Mouse (Mus musculus): ENCODE measurements at regions not wholly inside any gene's neighbourhood (a gene's known extent, or its start where the extent isn't known, plus 50 kb on each side); places are given as distances from the start of the nearest gene placed in this dataset.

GRCm38 (mm10) chr8:87286059-87286458, 186.3 kb downstream of the Cbln1 start:
- TF ChIP-seq USF1 (IDR thresholded peaks at IDR 0.05; ENCODE audit: low read depth, low read length) (no peak), POLR2AphosphoS2 (IDR thresholded peaks at IDR 0.05; ENCODE audit: low read depth, low read length) (no peak), CTCF (conservative IDR thresholded peaks at IDR 0.05 in 1 of 2, IDR thresholded peaks at IDR 0.05 in 1 of 2; ENCODE audit: low read depth in 2 of 2, low read length in 2 of 2) (no peak), EP300 (IDR thresholded peaks at IDR 0.05; ENCODE audit: low read length) (no peak), POLR2A (IDR thresholded peaks at IDR 0.05; ENCODE audit: low read depth, low read length) (no peak), BHLHE40 (IDR thresholded peaks at IDR 0.05; ENCODE audit: low read depth, low read length) (no peak), RCOR1 (conservative IDR thresholded peaks at IDR 0.05; ENCODE audit: low read depth, low read length) (no peak), MEF2A (IDR thresholded peaks at IDR 0.05; ENCODE audit: borderline replicate concordance, low read depth, low read length) (no peak), RAD21 (IDR thresholded peaks at IDR 0.05; ENCODE audit: low read depth, low read length) (no peak), CHD2 (IDR thresholded peaks at IDR 0.05; ENCODE audit: low read length) (no peak), HCFC1 (IDR thresholded peaks at IDR 0.05; ENCODE audit: low read depth, low read length) (no peak), MAX (IDR thresholded peaks at IDR 0.05; ENCODE audit: low read length) (no peak), TCF12 (IDR thresholded peaks at IDR 0.05; ENCODE audit: low read depth, low read length) (no peak), ELF1 (IDR thresholded peaks at IDR 0.05; ENCODE audit: low read depth, low read length) (no peak)
